Mouse (Mus musculus) embryo, embryonic 9.5 days (tissue): ENCODE data around the gene Nacc1.

Source experiments
- DNase-seq: peaks from one replicate; pipeline ENCODE4 v3.0.0-alpha.2; 2017; ENCODE audit errors: extremely low spot score

Nacc1 gene

GRCm38 (mm10) chr8:84714161-84714560, 26.5 kb upstream of the Nacc1 start:
- DNase-seq: no peak

GRCm38 (mm10) chr8:84713381-84713780, 25.7 kb upstream of the Nacc1 start:
- no peak for DNase-seq

GRCm38 (mm10) chr8:84712759-84713120, 25.1 kb upstream of the Nacc1 start:
- DNase-seq: no peak

GRCm38 (mm10) chr8:84711933-84712758, 24.5 kb upstream of the Nacc1 start:
- DNase-seq: no peak

GRCm38 (mm10) chr8:84711312-84711711, 23.6 kb upstream of the Nacc1 start:
- DNase-seq: no peak

GRCm38 (mm10) chr8:84709931-84710330, 22.3 kb upstream of the Nacc1 start:
- DNase-seq: no peak

- peak; percentile 86 for DNase-seq
Measured at GRCm38 (mm10) chr8:84708774-84709475, 21.3 kb upstream of the Nacc1 start.

GRCm38 (mm10) chr8:84708071-84708541, 20.4 kb upstream of the Nacc1 start:
- DNase-seq: peak; percentile 39

- peak; percentile 44 for DNase-seq
Measured at GRCm38 (mm10) chr8:84707267-84707883, 19.7 kb upstream of the Nacc1 start.

- peak; percentile 46 for DNase-seq
Measured at GRCm38 (mm10) chr8:84706610-84707266, 19.1 kb upstream of the Nacc1 start.

- no peak for DNase-seq
Measured at GRCm38 (mm10) chr8:84705960-84706359, 18.3 kb upstream of the Nacc1 start.

- peak; percentile 55 for DNase-seq
Measured at GRCm38 (mm10) chr8:84704867-84705831, 17.5 kb upstream of the Nacc1 start.

GRCm38 (mm10) chr8:84704356-84704755, 16.7 kb upstream of the Nacc1 start:
- DNase-seq: peak; percentile 81

GRCm38 (mm10) chr8:84703466-84704249, 16.0 kb upstream of the Nacc1 start:
- DNase-seq: peak; percentile 21

- DNase-seq: no peak
Measured at GRCm38 (mm10) chr8:84702963-84703465, 15.4 kb upstream of the Nacc1 start.

- DNase-seq: no peak
Measured at GRCm38 (mm10) chr8:84702561-84702960, 14.9 kb upstream of the Nacc1 start.

- peak; percentile 65 for DNase-seq
Measured at GRCm38 (mm10) chr8:84700941-84701911, 13.6 kb upstream of the Nacc1 start, which contains the start of gene Lyl1. Gene Lyl1 (plus strand): TSS chr8:84701457.

GRCm38 (mm10) chr8:84700526-84700925, 12.9 kb upstream of the Nacc1 start:
- DNase-seq: no peak
